Mouse (Mus musculus) layer of hippocampus, postnatal 10 days (tissue): Measurements from ENCODE around the gene Prkaa1. TPM values are rescaled to one million over a fixed set of nuclear protein-coding genes. Genes with fewer than 3 reads are reported as not detected.

Source experiments
- total RNA-seq, 2 experiments: library from RNA; stranded (reverse); gene quantifications; 2 replicates each; pipeline ENCODE4 v1.2.3; 2021

The Prkaa1 gene
- total RNA-seq, 2 experiments from 2014 or later, result 19.9 to 21.3 TPM

Other genes with a start within 250 kb of the Prkaa1 start
- gene Mroh2b, start 245.1 kb upstream of the Prkaa1 start, total RNA-seq, result not detected
- gene C7, start 80.1 kb upstream of the Prkaa1 start, total RNA-seq, result under 1 TPM; 0.11 to 0.18 TPM
- gene Card6, start 35.3 kb upstream of the Prkaa1 start, total RNA-seq, result 1 to 10 TPM; 1.5 to 3.2 TPM
- gene Rpl37, start 27.2 kb upstream of the Prkaa1 start, total RNA-seq, result 100 to 1,000 TPM; 260 to 290 TPM
- 10 to 100 TPM; 54.5 to 57.7 TPM for gene Ttc33, start 41.7 kb downstream of the Prkaa1 start, total RNA-seq
- gene Ptger4, start 100.3 kb downstream of the Prkaa1 start, total RNA-seq, result 1 to 10 TPM; 1.3 to 1.7 TPM